Mouse (Mus musculus) C2C12 (cell line): Measurements from ENCODE around the gene Mansc1.

ENCODE experiments used
- CEBPB ChIP-seq: IDR thresholded peaks from one replicate; pipeline ENCODE4 v1.6.1; 2011; ENCODE audit warnings: low read depth, mild to moderate bottlenecking, control low read depth, moderate library complexity
- CTCF ChIP-seq: IDR thresholded peaks from one replicate; pipeline ENCODE4 v1.5.1; 2011; ENCODE audit not compliant: control insufficient read depth, insufficient read depth, insufficient read length
- MAX ChIP-seq: IDR thresholded peaks from one replicate; pipeline ENCODE4 v1.6.1; 2011; ENCODE audit warnings: mild to moderate bottlenecking, control low read depth
- MYOD1 ChIP-seq: IDR thresholded peaks from one replicate; pipeline ENCODE4 v1.6.1; 2011; ENCODE audit warnings: low read depth; ENCODE audit not compliant: control insufficient read depth, insufficient read length
- MYOG ChIP-seq: IDR thresholded peaks from one replicate; pipeline ENCODE4 v1.6.1; 2011; ENCODE audit not compliant: control insufficient read depth, insufficient read length; ENCODE audit errors: extremely low read depth
- USF1 ChIP-seq: IDR thresholded peaks from one replicate; pipeline ENCODE4 v1.6.1; 2011; ENCODE audit warnings: low read depth, mild to moderate bottlenecking, control low read depth, moderate library complexity

- TF ChIP-seq USF1 (no peak), CTCF (no peak), MYOD1 (no peak), CEBPB (no peak), MAX (no peak), MYOG (no peak)
These were observed 14.5 kb upstream of the Mansc1 start for GRCm38 (mm10) chr6:134646835-134647234.
